Mouse (Mus musculus) urinary bladder, postnatal 25 days (tissue): ENCODE results near the gene Gm11596.
"Not testable (repeated sequence)": the region's sequence is repeated elsewhere in the genome, so short reads cannot be mapped to it uniquely, and the experiment has no call there.

ENCODE experiments used
- DNase-seq: peaks from one replicate; pipeline ENCODE4 v3.0.0; 2022; ENCODE audit warnings: low spot score

The Gm11596 gene

DNA sequence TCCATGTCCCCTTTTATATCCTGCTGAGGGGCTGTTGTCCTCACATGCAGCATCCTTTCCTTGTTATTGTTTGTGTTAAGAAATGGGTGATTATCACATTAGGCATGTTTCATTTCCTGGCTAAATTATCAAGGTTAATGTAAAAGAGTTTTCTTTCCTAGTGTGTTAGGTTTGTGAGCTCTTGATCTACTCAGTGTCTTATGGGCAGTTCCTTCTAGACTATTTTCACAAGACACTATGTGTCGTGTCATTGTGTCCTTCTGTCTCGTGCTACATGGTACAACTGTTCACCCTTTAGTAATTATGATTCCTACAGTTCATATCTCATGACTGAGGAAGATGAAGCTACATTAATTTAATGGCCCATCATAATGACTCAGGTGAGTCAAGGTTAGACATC is at the start of gene Gm11596:
Gene Gm11596, minus strand, starts transcription at position 101 of the 400 bp plus-strand sequence.
- DNase-seq: no peak

DNA sequence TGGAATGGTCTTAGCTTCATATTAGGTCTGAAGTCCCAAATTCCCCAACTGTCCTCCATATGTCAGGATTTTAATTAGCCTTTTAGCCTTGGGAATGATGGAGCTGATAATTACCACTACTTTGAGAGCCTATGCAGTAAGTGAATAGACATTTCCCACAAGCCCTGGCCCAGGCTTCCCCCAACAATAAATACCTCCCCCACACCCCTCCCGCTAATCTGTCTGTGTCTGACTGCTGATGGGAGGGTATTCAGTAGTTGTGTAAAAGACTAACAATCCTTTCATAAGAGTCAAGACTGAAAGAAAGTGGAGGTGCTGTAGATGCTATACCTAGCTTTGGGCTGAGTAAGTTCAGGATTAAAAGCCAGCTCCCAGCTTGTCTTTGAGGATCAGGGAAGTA is 48.9 kb upstream of the Gm11596 start:
- DNase-seq: no peak

DNA sequence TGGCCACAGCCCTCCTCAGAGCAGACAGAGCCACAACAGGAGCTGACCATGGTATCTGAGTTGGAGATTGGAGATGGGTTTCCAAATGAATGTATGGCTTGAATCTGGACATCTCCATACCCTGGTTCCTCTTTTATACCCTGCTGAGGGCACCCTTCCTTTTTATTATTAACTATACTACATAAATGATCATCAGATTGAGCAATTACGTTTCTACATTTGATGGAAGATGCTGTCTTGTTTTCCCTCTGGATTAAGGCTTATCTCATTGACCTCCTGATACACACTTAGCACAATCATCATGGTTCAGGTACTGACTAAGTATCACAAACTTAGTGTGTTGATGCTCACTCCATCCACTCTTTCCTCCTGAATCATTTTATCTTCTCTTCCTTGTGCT is 44.7 kb upstream of the Gm11596 start, which contains the start of gene 2300003K06Rik:
Gene 2300003K06Rik, minus strand, starts transcription at position 101 of the 400 bp plus-strand sequence.
- DNase-seq: no peak

DNA sequence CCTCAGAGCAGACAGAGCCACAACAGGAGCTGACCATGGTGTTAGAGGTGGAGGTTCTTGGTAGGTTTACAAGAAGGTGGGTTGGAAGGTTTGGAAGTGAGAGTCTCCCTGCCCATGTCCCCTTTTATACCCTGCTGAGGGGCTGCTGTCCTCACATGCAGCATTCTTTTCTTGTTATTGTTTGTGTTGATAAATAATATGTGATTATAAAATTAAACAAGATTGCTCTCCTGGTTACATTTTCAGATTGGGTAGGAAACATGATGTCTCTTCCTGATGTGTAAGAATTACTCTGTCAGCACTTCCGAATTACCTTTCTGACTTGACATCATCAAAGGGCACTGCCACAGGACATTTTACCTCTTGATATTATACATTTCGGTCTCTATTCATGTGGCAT is 22.3 kb upstream of the Gm11596 start, which contains the start of gene Gm11564:
Gene Gm11564, minus strand, starts transcription at position 101 of the 400 bp plus-strand sequence.
- DNase-seq: not testable (repeated sequence)

DNA sequence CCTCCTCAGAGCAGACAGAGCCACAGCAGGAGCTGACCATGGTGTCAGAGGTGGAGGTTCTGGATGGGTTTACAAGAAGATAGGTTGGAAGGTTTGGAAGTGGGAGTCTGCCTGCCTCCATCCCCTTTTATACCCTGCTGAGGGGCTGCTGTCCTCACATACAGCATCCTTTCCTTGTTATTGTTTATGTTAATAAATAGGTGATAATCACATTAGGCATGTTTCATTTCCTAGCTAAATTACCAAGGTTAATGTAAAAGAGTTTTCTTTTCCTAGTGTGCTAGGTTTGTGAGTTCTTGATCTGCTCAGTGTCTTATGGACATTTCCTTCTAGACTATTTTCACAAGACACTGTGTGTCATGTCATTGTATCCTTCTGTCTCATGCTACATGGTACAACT is 16.5 kb upstream of the Gm11596 start, which contains the start of gene Krtap4-13:
Gene Krtap4-13, minus strand, starts transcription at position 101 of the 400 bp plus-strand sequence.
- DNase-seq: not testable (repeated sequence)

DNA sequence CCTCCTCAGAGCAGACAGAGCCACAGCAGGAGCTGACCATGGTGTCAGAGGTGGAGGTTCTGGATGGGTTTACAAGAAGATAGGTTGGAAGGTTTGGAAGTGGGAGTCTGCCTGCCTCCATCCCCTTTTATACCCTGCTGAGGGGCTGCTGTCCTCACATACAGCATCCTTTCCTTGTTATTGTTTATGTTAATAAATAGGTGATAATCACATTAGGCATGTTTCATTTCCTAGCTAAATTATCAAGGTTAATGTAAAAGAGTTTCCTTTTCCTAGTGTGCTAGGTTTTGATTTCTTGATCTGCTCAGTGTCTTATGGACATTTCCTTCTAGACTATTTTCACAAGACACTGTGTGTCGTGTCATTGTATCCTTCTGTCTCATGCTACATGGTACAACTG is 11.1 kb upstream of the Gm11596 start, which contains the start of gene Gm11554:
Gene Gm11554, minus strand, starts transcription at position 101 of the 400 bp plus-strand sequence.
- DNase-seq: not testable (repeated sequence)

DNA sequence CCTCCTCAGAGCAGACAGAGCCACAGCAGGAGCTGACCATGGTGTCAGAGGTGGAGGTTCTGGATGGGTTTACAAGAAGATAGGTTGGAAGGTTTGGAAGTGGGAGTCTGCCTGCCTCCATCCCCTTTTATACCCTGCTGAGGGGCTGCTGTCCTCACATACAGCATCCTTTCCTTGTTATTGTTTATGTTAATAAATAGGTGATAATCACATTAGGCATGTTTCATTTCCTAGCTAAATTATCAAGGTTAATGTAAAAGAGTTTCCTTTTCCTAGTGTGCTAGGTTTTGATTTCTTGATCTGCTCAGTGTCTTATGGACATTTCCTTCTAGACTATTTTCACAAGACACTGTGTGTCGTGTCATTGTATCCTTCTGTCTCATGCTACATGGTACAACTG is 5.6 kb upstream of the Gm11596 start, which contains the start of gene Gm11569:
Gene Gm11569, minus strand, starts transcription at position 101 of the 400 bp plus-strand sequence.
- not testable (repeated sequence) for DNase-seq

DNA sequence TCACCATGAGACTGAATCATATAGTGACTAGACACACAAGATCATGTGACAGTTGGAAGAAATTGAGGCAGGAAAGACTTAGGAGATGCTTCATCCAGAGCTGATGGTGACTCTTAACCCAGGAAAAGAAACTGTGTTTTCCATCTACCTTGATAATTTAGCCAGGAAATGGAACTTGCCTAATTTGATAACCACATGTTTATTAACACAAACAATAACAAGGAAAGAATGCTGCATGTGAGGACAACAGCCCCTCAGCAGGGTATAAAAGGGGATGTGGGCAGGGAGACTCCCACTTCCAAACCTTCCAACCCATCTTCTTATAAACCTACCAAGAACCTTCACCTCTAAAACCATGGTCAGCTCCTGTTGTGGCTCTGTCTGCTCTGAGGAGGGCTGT is 8.4 kb downstream of the Gm11596 start, which contains the start of gene Krtap4-9:
Gene Krtap4-9, plus strand, starts transcription at position 301 of the 400 bp plus-strand sequence.
- DNase-seq: not testable (repeated sequence)

DNA sequence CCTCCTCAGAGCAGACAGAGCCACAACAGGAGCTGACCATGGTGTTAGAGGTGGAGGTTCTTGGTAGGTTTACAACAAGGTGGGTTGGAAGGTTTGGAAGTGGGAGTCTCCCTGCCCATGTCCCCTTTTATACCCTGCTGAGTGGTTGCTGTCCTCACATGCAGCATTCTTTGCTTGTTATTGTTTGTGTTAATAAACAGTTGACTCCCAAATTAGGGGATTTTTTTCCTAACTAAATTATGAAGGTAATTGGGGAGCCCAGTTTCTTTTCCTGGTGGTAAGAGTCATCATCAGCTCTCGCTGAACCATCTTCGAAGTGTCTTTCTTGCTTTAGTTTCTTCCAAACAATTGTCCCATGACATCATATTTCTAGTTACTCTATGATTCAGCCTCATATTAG is 12.7 kb downstream of the Gm11596 start, which contains the start of gene Krtap4-8:
Gene Krtap4-8, minus strand, starts transcription at position 101 of the 400 bp plus-strand sequence.
- DNase-seq: no peak

DNA sequence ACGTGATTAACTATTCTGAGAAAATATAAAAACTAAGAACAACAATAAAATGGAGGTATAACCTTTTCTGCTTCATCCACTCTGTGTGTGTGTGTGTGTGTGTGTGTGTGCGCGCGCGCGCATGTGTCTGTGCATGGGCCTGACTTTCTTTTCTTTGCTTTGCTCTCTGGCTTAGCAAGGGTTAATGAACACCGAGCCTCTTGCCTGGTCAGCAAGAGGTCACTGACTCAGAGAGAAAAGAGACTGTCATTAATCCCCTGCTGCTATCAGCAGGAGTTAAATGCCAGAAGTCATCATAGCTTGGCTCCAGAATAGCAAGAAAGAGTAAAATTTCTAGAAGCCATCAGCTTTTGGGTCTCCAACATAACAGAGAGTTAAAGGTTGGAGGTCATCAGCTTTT is 14.9 kb downstream of the Gm11596 start:
- no peak for DNase-seq

DNA sequence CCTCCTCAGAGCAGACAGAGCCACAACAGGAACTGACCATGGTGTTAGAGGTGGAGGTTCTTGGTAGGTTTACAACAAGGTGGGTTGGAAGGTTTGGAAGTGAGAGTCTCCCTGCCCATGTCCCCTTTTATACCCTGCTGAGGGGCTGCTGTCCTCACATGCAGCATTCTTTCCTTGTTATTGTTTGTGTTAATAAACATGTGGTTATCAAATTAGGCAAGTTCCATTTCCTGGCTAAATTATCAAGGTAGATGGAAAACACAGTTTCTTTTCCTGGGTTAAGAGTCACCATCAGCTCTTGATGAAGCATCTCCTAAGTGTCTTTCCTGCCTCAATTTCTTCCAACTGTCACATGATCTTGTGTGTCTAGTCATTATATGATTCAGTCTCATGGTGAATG is 20.5 kb downstream of the Gm11596 start, which contains the start of gene Gm11595:
Gene Gm11595, minus strand, starts transcription at position 101 of the 400 bp plus-strand sequence.
- not testable (repeated sequence) for DNase-seq

DNA sequence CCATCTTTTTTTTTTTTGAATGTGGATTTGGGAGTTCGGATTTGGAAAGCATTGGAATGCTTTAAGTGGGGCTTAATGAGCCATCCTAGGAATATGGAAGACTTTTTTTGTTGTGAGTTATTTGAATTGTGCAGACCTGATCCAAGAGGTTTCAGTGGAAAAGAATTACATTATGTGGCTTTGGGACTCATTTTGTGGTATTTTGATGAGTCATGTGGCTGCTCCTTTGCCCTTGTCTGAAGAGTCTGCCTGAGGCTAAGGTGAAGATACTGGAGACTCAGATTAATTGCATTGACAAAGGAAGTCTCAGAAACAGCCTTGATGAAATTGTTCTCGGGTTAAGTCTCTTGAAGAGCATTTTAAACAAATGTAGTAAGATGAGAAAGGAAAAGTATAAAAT is 24.9 kb downstream of the Gm11596 start:
- no peak for DNase-seq

DNA sequence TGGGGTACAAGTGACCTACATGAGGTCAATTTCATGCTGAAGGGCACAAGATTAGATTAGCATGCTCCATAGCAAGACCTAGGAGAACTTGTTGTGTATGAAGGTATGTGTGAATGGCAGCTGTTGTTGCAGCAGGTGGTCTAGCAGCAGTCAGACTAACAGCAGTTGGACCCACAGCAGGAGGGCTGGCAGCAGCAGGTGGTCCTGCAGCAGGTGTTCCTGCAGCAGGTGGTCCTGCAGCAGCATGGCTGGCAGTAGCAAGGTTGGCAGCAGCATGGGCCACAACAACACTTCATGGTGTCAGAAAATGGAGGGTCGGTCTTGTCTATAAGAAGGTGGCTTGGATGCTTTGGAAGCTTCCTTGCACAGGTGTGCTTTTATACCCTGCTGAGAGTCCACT is 34.4 kb downstream of the Gm11596 start:
- DNase-seq: no peak

DNA sequence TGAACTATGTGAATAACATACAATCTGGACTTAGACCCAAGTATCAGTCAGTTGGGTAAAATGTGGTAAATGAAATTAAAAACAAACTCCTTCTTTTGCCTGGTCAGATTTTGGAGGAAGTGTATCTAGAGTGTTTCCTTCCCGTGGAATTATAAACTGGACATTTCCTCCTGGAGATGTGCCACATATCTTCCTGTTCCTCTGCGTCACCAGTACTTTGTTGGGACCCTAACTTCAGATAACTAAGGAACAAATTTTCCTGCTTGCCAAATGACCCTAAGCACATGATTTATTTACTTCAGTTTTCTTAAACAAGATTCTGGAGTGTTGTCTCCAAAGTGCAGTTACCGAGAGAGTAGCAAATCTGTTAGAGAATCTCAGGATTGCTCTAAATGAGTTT is 49.3 kb downstream of the Gm11596 start:
- no peak for DNase-seq
